Mouse (Mus musculus): Measurements from ENCODE around the gene Prkag1. TPM values are rescaled to one million over a fixed set of nuclear protein-coding genes. Genes with fewer than 3 reads are reported as not detected.

Prkag1 gene
- polyA plus RNA-seq, 1 experiment = 72.7 TPM

DNA sequence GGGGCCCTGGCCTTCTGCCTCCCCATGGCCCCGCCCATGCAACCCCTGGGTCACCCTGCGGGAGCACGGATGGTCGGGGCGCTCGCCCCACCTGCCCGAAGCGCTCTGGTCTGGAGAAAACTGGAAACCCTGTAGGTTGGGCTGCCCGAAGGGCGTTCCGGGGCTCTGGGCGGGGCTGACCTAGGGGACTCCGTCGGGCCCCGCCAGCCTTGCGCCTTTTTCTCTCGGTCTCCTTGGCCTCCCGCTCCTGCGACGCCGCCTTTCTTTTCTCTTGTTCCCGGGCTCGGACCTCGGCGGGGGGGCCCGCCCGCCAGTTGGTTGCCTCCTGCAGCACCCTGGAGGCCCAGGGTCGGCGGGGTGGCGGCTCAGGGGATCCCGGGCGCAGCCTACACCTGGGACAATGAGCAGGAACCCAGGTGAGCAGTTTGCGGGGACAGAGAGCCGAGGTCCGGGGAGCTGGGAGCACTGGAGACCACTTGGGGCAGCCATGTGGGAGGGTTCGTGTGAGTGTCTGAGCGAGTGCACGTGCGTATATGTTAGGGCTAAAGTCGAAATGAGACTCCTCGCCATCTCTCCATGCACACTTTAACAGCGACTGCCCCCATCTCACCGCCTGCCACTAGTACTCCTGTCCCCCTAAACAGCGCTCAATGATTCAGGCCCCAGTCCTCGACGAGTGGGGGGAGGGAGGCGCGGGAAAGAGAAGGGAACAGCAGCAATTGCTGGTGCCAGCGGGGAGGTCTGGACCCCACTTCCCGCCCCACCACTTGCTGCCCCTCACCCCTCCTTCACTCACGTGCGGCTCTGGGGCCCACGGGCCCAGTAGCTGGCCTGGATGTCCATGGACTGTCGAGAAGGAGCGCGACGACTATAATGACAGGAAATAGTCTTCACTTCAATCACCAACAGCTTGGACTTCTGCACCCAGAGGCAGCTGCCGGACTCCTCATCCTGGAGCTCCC is 24.2 kb downstream of the Prkag1 start:
- peaks cover 2% of the 10 kb centered on the region; the same call in 1 of the 2 replicates for H3K36me3 ChIP-seq (ENCODE audit: control insufficient read depth, insufficient read depth, low read length)
- H3K27ac ChIP-seq (ENCODE audit: insufficient read depth, low read depth, low read length) = no peak overlapping the region
- no peak for TF ChIP-seq CTCF (conservative IDR thresholded peaks at IDR 0.05; ENCODE audit: insufficient read depth, insufficient read length, low read depth, low read length)
- TF ChIP-seq POLR2A (IDR thresholded peaks at IDR 0.05; ENCODE audit: low read depth, low read length) = no peak
- DNase-seq = no peak
- 3% methylated on average over 57 of the region's 58 CpGs for WGBS
- peaks cover 4% of the 10 kb centered on the region; the same call in 1 of the 2 replicates for H3K4me1 ChIP-seq (ENCODE audit: control insufficient read depth, insufficient read depth, low read length)
- peak overlapping the region; percentile 23; the same call in 1 of the 2 replicates for H3K4me3 ChIP-seq (ENCODE audit: insufficient read depth, low read depth, low read length)
- peaks cover 3% of the 10 kb centered on the region; the same call in 1 of the 2 replicates for H3K27me3 ChIP-seq (replicated peaks; ENCODE audit: control insufficient read depth, insufficient read depth, low read length)

DNA sequence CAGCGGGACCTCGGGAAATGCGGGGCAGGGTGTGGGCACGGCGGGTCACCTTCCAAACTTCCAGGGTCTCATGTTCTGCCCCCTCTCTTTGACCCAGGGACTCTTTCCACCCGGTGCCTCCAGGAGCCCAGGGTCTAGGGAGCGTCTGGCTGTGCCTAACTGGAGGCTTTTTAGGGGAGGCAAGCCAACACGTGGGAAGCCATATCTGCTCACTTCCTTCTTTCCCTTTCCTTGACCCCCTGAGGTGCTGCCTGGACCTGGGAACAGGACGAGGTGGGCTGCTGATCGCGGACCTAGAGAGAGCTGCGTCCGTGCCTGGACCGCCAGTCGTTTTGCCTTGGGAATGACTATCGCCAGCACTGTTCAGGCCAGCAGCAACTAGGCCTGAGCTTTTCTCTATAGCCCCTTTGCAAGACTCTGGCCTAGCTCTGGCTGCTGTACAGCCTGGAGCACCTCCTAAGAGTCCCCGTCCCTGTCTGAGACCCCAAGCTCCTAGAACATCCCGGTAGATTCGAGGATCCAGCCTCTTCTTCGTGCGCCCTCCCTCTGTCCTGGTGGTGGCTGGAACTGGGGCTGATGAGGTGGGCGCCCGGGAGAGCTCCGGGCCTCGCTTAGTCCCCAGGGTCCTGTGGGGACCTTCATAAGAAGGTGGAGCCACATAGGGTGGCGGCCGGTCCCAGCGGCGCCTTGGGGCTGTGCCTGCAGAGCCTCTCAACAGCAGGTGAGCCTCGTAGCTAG is 25.1 kb downstream of the Prkag1 start:
- no peak overlapping the region for H3K4me3 ChIP-seq (ENCODE audit: insufficient read depth, low read depth, low read length)
- peaks cover 4% of the 10 kb centered on the region; the same call in 1 of the 2 replicates for H3K4me1 ChIP-seq (ENCODE audit: control insufficient read depth, insufficient read depth, low read length)
- H3K27me3 ChIP-seq (replicated peaks; ENCODE audit: control insufficient read depth, insufficient read depth, low read length) = peaks cover 3% of the 10 kb centered on the region; the same call in 1 of the 2 replicates
- no peaks in the 10 kb centered on the region for H3K36me3 ChIP-seq (ENCODE audit: control insufficient read depth, insufficient read depth, low read length)
- WGBS = 45% methylated on average over 30 of the region's 30 CpGs
- no peak for DNase-seq
- no peak overlapping the region for H3K27ac ChIP-seq (ENCODE audit: insufficient read depth, low read depth, low read length)
- TF ChIP-seq POLR2A (IDR thresholded peaks at IDR 0.05; ENCODE audit: low read depth, low read length) (no peak), CTCF (conservative IDR thresholded peaks at IDR 0.05; ENCODE audit: insufficient read depth, insufficient read length, low read depth, low read length) (no peak)

DNA sequence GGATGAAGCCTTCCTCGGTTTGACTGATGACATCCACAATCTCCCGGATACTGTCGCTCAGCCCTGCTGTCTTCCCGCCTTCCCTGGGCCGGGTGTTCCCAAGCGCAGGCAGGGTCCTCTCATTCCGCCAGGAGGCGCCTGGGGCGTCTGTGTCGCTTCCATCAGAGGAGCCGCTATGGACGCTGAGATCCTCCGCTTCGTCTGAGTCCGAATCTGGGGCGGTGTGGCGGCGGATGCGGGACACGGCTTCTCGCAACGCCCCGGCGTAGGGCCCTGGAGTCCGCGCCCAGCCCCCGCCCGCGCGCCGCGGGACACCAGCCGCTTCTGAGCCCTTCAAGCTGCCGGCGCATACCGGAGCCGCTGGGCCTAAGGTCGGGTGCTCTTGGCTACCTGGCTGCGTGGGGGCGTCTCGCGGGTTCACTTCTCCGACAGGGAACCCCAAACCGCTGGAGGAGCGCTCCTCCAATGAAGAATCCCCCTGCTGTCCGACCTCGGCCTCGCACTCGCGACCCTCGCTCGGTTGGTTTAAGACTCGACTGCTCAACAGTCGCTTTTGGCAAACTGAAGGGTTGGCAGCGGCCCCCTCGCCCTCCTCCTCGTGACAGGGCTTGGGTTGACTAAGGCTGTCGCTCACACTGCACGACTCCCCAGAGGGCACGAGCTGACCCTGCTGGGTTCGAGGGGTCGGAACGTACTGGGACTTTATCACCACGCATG is 25.8 kb downstream of the Prkag1 start:
- no peak overlapping the region for H3K27ac ChIP-seq (ENCODE audit: insufficient read depth, low read depth, low read length)
- DNase-seq = peak; percentile 73
- H3K4me3 ChIP-seq (ENCODE audit: insufficient read depth, low read depth, low read length) = peak overlapping the region; percentile 26; the same call in 1 of the 2 replicates
- H3K36me3 ChIP-seq (ENCODE audit: control insufficient read depth, insufficient read depth, low read length) = no peaks in the 10 kb centered on the region
- peaks cover 3% of the 10 kb centered on the region; the same call in 1 of the 2 replicates for H3K27me3 ChIP-seq (replicated peaks; ENCODE audit: control insufficient read depth, insufficient read depth, low read length)
- H3K4me1 ChIP-seq (ENCODE audit: control insufficient read depth, insufficient read depth, low read length) = peaks cover 4% of the 10 kb centered on the region; the same call in 1 of the 2 replicates
- TF ChIP-seq CTCF (conservative IDR thresholded peaks at IDR 0.05; ENCODE audit: insufficient read depth, insufficient read length, low read depth, low read length) (peak; percentile 52), POLR2A (IDR thresholded peaks at IDR 0.05; ENCODE audit: low read depth, low read length) (no peak)
- 5% methylated on average over 64 of the region's 64 CpGs for WGBS

DNA sequence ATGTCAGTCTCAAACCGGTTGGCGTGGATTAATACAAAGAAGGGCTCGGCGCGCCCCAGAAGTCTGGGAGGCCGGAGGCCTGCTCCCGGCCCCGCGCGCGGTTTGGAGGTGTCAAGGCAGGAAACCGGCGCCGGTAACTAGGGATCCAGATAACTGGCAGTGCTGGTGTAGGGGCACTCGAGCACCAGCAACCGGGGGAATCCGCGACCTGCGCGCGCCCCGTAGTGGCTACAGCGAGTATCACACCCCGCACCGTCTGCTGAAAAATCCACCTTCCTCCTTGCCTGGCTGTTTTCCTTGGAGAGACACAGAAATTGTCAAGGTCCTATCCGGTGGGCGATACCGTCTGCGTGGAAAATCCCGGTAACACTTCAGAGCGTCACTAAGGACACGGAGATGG is 27.3 kb downstream of the Prkag1 start:
- no peak overlapping the region for H3K27ac ChIP-seq (ENCODE audit: insufficient read depth, low read depth, low read length)
- H3K4me1 ChIP-seq (ENCODE audit: control insufficient read depth, insufficient read depth, low read length) = peaks cover 4% of the 10 kb centered on the region; the same call in 1 of the 2 replicates
- TF ChIP-seq CTCF (conservative IDR thresholded peaks at IDR 0.05; ENCODE audit: insufficient read depth, insufficient read length, low read depth, low read length) (peak; percentile 78), POLR2A (IDR thresholded peaks at IDR 0.05; ENCODE audit: low read depth, low read length) (no peak)
- H3K36me3 ChIP-seq (ENCODE audit: control insufficient read depth, insufficient read depth, low read length) = no peaks in the 10 kb centered on the region
- peaks cover 3% of the 10 kb centered on the region; the same call in 1 of the 2 replicates for H3K27me3 ChIP-seq (replicated peaks; ENCODE audit: control insufficient read depth, insufficient read depth, low read length)
- H3K4me3 ChIP-seq (ENCODE audit: insufficient read depth, low read depth, low read length) = no peak overlapping the region
- DNase-seq = peak; percentile 87
- WGBS = 1% methylated on average over 32 of the region's 32 CpGs

DNA sequence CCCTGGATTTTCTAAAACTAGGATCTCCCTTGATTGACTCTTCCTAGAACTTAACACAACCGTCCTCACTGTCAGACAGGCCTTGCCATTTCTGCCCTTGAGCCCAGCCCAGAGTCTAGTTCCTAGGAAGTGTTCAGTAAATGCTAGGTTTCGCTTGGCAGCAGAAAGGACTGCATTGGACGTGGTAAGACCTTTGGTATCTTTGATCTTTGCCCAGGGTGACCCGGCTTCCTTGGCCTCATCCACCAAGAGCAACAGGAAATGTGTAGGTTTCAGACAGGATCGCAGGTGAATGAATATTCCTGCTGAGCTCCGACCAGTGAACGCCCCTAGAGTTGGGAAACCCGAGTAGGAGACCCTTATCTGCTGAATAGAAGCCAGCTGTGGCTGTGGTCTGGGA is 28.4 kb downstream of the Prkag1 start:
- 24% methylated on average over 8 of the region's 8 CpGs for WGBS
- H3K27me3 ChIP-seq (replicated peaks; ENCODE audit: control insufficient read depth, insufficient read depth, low read length) = peaks cover 3% of the 10 kb centered on the region; the same call in 1 of the 2 replicates
- TF ChIP-seq CTCF (conservative IDR thresholded peaks at IDR 0.05; ENCODE audit: insufficient read depth, insufficient read length, low read depth, low read length) = no peak

DNA sequence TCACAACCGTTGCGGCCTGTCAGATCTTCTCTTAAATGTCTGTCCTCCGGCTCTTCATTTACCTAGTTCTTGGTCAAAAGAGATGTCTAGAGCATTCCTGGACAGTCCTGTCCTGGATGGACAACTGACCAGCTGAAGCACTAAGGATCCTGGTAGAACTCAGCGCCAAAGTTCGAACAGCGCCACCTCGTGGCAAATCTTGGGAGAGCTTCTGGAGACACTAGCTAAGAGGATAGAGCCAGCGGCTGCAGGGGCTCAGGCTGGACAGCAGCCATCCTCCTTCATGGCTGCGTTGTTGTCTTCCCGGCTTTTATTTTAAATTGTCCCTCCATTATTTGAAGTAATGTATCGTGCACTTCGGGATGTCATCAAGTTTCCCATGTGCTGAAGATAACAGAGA is 31.9 kb downstream of the Prkag1 start:
- Histone ChIP-seq H3K27me3 (replicated peaks; ENCODE audit: control insufficient read depth, insufficient read depth, low read length) (no peaks in the 10 kb centered on the region), H3K4me1 (ENCODE audit: control insufficient read depth, insufficient read depth, low read length) (no peaks in the 10 kb centered on the region), H3K36me3 (ENCODE audit: control insufficient read depth, insufficient read depth, low read length) (no peaks in the 10 kb centered on the region), H3K4me3 (ENCODE audit: insufficient read depth, low read depth, low read length) (no peak overlapping the region), H3K27ac (ENCODE audit: insufficient read depth, low read depth, low read length) (no peak overlapping the region)
- WGBS = 11% methylated on average over 12 of the region's 12 CpGs
- DNase-seq = peak; percentile 77
- no peak for TF ChIP-seq POLR2A (IDR thresholded peaks at IDR 0.05; ENCODE audit: low read depth, low read length)
- peak; percentile 86 for TF ChIP-seq CTCF (conservative IDR thresholded peaks at IDR 0.05; ENCODE audit: insufficient read depth, insufficient read length, low read depth, low read length)

More for the DNA sequence above, 28.4 kb downstream of the Prkag1 start:
- peaks cover 1% of the 10 kb centered on the region; the same call in 1 of the 2 replicates for H3K4me1 ChIP-seq (ENCODE audit: control insufficient read depth, insufficient read depth, low read length)
- DNase-seq = peak; percentile 72
- no peak overlapping the region for H3K27ac ChIP-seq (ENCODE audit: insufficient read depth, low read depth, low read length)
- H3K36me3 ChIP-seq (ENCODE audit: control insufficient read depth, insufficient read depth, low read length) = no peaks in the 10 kb centered on the region
- no peak overlapping the region for H3K4me3 ChIP-seq (ENCODE audit: insufficient read depth, low read depth, low read length)

All from kidney, adult 2 months (tissue).